In the genomic region with DNA sequence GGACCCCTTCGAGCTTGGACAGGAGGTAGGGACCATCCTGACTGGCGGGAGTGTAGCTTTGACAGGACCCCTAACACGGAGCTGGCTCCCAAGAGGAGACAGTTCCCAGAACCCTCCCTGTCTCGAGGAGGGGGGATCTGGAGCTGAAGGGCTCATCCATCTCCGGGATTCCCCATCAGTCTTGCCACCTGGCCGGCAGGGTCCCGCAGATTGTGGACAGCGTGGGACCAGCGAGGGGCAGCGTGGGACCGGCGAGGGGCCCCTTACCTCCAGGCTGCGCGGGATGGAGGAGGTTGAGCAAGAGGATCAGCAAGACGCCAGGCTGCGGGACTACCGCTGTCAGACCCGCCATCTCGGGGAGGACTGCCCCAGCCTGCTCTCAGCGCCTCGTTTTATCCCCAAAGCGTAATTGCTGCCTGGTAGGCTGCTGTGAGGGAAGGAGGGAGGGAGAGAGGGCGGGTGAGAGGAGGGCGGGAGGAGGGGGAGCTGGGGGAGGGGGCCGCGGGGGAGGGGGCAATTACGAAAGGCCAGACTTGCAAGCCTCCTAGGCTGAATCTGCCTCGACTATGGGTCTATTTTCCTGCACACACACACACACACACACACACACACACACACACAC, we compare ENCODE assay signal across 8 mouse cellular contexts. TPM values are rescaled to one million over a fixed set of nuclear protein-coding genes. Genes with fewer than 3 reads are reported as not detected.
DNase-seq lines count a peak whose midpoint lies in the region; ATAC-seq and TF ChIP-seq lines count a peak whose summit lies in the region.

TSS of gene Eln (minus strand) at position 434 of the 622 bp plus-strand sequence.

- no peak for TF ChIP-seq EP300 in heart, postnatal 0 days (IDR thresholded peaks at IDR 0.05; ENCODE audit: low read depth)

- no peak within 1 kb of the TSS for H3K27ac ChIP-seq in ES-E14 (ENCODE audit: insufficient read depth, low read depth, low read length, poor library complexity, severe bottlenecking)
- H3K27ac ChIP-seq in forebrain, embryonic 14.5 days (ENCODE audit: low read depth, low read length): peak within 1 kb of the TSS; percentile 50
- peak within 1 kb of the TSS; percentile 55 for H3K27ac ChIP-seq in heart, postnatal 0 days (ENCODE audit: low read depth)
- peak within 1 kb of the TSS; percentile 86 for H3K27ac ChIP-seq in limb, embryonic 10.5 days
- no peak within 1 kb of the TSS for H3K27ac ChIP-seq in midbrain, embryonic 13.5 days

- H3K9ac ChIP-seq in ES-E14 (ENCODE audit: insufficient read depth, low read depth, low read length, poor library complexity, severe bottlenecking): peak within 1 kb of the TSS; percentile 24; the same call in 1 of the 2 replicates
- peak within 1 kb of the TSS; percentile 68 for H3K9ac ChIP-seq in forebrain, embryonic 14.5 days (ENCODE audit: low read length)
- H3K9ac ChIP-seq in heart, postnatal 0 days (replicated peaks; ENCODE audit: low read depth, low read length): 0 out of 2 replicates have a peak within 1 kb of the TSS, but pooled peaks have one; percentile 41
- peak within 1 kb of the TSS; percentile 68 for H3K9ac ChIP-seq in midbrain, embryonic 13.5 days (replicated peaks)

- peak within 1 kb of the TSS; percentile 70 for H3K4me2 ChIP-seq in forebrain, embryonic 14.5 days (ENCODE audit: low read length)
- H3K4me2 ChIP-seq in heart, postnatal 0 days (ENCODE audit: low read depth, low read length): peak within 1 kb of the TSS; percentile 69
- peak within 1 kb of the TSS; percentile 77 for H3K4me2 ChIP-seq in midbrain, embryonic 13.5 days (replicated peaks)

- no peak for TF ChIP-seq CTCF in heart, postnatal 0 days (IDR thresholded peaks at IDR 0.05; ENCODE audit: low read depth)

- H3K4me1 ChIP-seq in ES-E14 (ENCODE audit: control insufficient read depth in 2 of 2, insufficient read depth in 2 of 2, low read length in 2 of 2, poor library complexity in 1 of 2): peaks cover 0 to 15% of the 10 kb centered on the region in 2 experiments; a peak in 1 of 4 replicates
- H3K4me1 ChIP-seq in forebrain, embryonic 14.5 days (ENCODE audit: control insufficient read depth, insufficient read depth, low read length): peaks cover 11% of the 10 kb centered on the region
- H3K4me1 ChIP-seq in heart, postnatal 0 days (ENCODE audit: control insufficient read depth, insufficient read depth): peaks cover 8% of the 10 kb centered on the region
- H3K4me1 ChIP-seq in limb, embryonic 10.5 days: peaks cover 44% of the 10 kb centered on the region
- peaks cover 16% of the 10 kb centered on the region for H3K4me1 ChIP-seq in midbrain, embryonic 13.5 days (replicated peaks)

- H3K36me3 ChIP-seq in ES-E14 (ENCODE audit: control insufficient read depth, insufficient read depth, low read length, poor library complexity, severe bottlenecking): no peaks in the 10 kb centered on the region
- H3K36me3 ChIP-seq in forebrain, embryonic 14.5 days (ENCODE audit: control insufficient read depth, insufficient read depth, low read length): no peaks in the 10 kb centered on the region
- no peaks in the 10 kb centered on the region for H3K36me3 ChIP-seq in heart, postnatal 0 days (replicated peaks; ENCODE audit: control insufficient read depth, insufficient read depth, low read length)
- H3K36me3 ChIP-seq in limb, embryonic 10.5 days: no peaks in the 10 kb centered on the region
- no peaks in the 10 kb centered on the region for H3K36me3 ChIP-seq in midbrain, embryonic 13.5 days

- peak; percentile 85 for ATAC-seq in forebrain, embryonic 14.5 days
- peak; percentile 39 for ATAC-seq in heart, postnatal 0 days (ENCODE audit: insufficient read depth, low read depth)
- ATAC-seq in midbrain, embryonic 13.5 days: peak; percentile 81

- 3% methylated on average over 19 of the region's 28 CpGs for WGBS in forebrain, embryonic 14.5 days
- 2% methylated on average over 22 of the region's 28 CpGs for WGBS in heart, postnatal 0 days
- 3% methylated on average over 22 of the region's 28 CpGs for WGBS in limb, embryonic 10.5 days
- WGBS in midbrain, embryonic 13.5 days: 3% methylated on average over 22 of the region's 28 CpGs

- no peaks in the 10 kb centered on the region for H3K27me3 ChIP-seq in forebrain, embryonic 14.5 days (replicated peaks; ENCODE audit: control insufficient read depth, insufficient read depth, low read length)
- peaks cover 15% of the 10 kb centered on the region for H3K27me3 ChIP-seq in heart, postnatal 0 days (ENCODE audit: control insufficient read depth, insufficient read depth, low read length)
- peaks cover 67% of the 10 kb centered on the region for H3K27me3 ChIP-seq in limb, embryonic 10.5 days (ENCODE audit: low read depth, poor library complexity, severe bottlenecking)
- peaks cover 12% of the 10 kb centered on the region for H3K27me3 ChIP-seq in midbrain, embryonic 13.5 days

- no peaks in the 10 kb centered on the region for H3K9me3 ChIP-seq in ES-E14 (ENCODE audit: control insufficient read depth, insufficient read depth, low read depth, low read length)
- H3K9me3 ChIP-seq in forebrain, embryonic 14.5 days (replicated peaks; ENCODE audit: control insufficient read depth, low read length): no peaks in the 10 kb centered on the region
- H3K9me3 ChIP-seq in heart, postnatal 0 days (replicated peaks; ENCODE audit: control insufficient read depth, low read length): no peaks in the 10 kb centered on the region
- no peaks in the 10 kb centered on the region for H3K9me3 ChIP-seq in limb, embryonic 10.5 days (replicated peaks)
- no peaks in the 10 kb centered on the region for H3K9me3 ChIP-seq in midbrain, embryonic 13.5 days

- in situ Hi-C loops in ES-E14 (cut with MboI; ENCODE audit: low sequenced_read_pairs in 2 of 2, unreplicated experiment in 2 of 2): no loop called here

- H3K4me3 ChIP-seq in ES-E14 (ENCODE audit: insufficient read depth in 1 of 2, low read depth in 1 of 2, low read length in 2 of 2, poor library complexity in 1 of 2, severe bottlenecking in 1 of 2): peak within 1 kb of the TSS; percentile 12 to 49; a peak in 2 of 4 replicates
- peak within 1 kb of the TSS; percentile 39 for H3K4me3 ChIP-seq in forebrain, embryonic 14.5 days (ENCODE audit: low read depth, low read length)
- peak within 1 kb of the TSS; percentile 48 for H3K4me3 ChIP-seq in heart, postnatal 0 days (ENCODE audit: low read depth, low read length)
- peak within 1 kb of the TSS; percentile 56 for H3K4me3 ChIP-seq in limb, embryonic 10.5 days
- peak within 1 kb of the TSS; percentile 42 for H3K4me3 ChIP-seq in midbrain, embryonic 13.5 days (replicated peaks)

- peak; percentile 52 to 54 for DNase-seq in cerebellum, postnatal 10 days
- no peak for DNase-seq in cerebellum, adult 11 months
- DNase-seq in ES-E14 (ENCODE audit: low read depth, low spot score): no peak
- DNase-seq in forebrain, embryonic 14.5 days (ENCODE audit: low spot score): peak; percentile 79
- peak; percentile 32 for DNase-seq in heart, postnatal 0 days (ENCODE audit: low spot score)
- peak; percentile 70 for DNase-seq in limb, embryonic 10.5 days (ENCODE audit: low spot score)
- peak; percentile 26 for DNase-seq in yolk sac, embryonic 10.5 days (ENCODE audit: low spot score)

TF ChIP-seq in ES-E14, 5 proteins besides CTCF, POLR2A, EP300 and RAD21:
- TF ChIP-seq HCFC1 (IDR thresholded peaks at IDR 0.05; ENCODE audit: borderline replicate concordance, insufficient read depth, low read length): no peak
- TF ChIP-seq ZNF384 (IDR thresholded peaks at IDR 0.05; ENCODE audit: low read depth, low read length): no peak
- TF ChIP-seq MAFK (IDR thresholded peaks at IDR 0.05; ENCODE audit: insufficient read depth, low read depth, low read length): no peak
- no peak for TF ChIP-seq CHD2 (IDR thresholded peaks at IDR 0.05; ENCODE audit: low read depth, low read length)

RNA-seq across cellular contexts. Expression of gene Eln, which starts in this region (rescaled TPM):
- 0.85 and 0.98 TPM in 2 replicates for total RNA-seq in ES-E14 (2012; rRNA removed)
- polyA plus RNA-seq in forebrain, embryonic 14.5 days (2014; fragmentation: Nextera tagmentation; extraction: Ambion mirVana): 4.1 and 6.0 TPM in 2 replicates
- 313 and 411 TPM in 2 replicates for total RNA-seq in heart, postnatal 0 days (2014; rRNA removed; ENCODE audit: low replicate concordance)
- polyA plus RNA-seq in heart, postnatal 0 days (2015; fragmentation: Nextera tagmentation; extraction: Ambion mirVana): 362 and 388 TPM in 2 replicates
- 1.0 and 4.2 TPM in 2 replicates for polyA plus RNA-seq in limb, embryonic 10.5 days (2016; fragmentation: Nextera tagmentation; extraction: Ambion mirVana)
- polyA plus RNA-seq in midbrain, embryonic 13.5 days (2015; fragmentation: Nextera tagmentation; extraction: Ambion mirVana): 2.1 and 2.6 TPM in 2 replicates

Comparison
In these comparisons a context has a peak if more than half of its experiments do, and no peak if none do; other contexts are left out.
1. RNA of gene Eln (total RNA-seq): 313 to 411 TPM in heart, postnatal 0 days; 0.85 to 0.98 TPM in ES-E14; every median in the first group is over 100 times any median in the second.
2. RNA of gene Eln (polyA plus RNA-seq): 362 to 388 TPM in heart, postnatal 0 days; 1.0 to 4.2 TPM in limb, embryonic 10.5 days, 4.1 to 6.0 TPM in forebrain, embryonic 14.5 days and 2.1 to 2.6 TPM in midbrain, embryonic 13.5 days; every median in the first group is over 10 times any median in the second.
3. DNase-seq: peak in cerebellum, postnatal 10 days (2 of 2), forebrain, embryonic 14.5 days (single experiment), heart, postnatal 0 days (single experiment), limb, embryonic 10.5 days (single experiment) and yolk sac, embryonic 10.5 days (single experiment); none in cerebellum, adult 11 months (single experiment) and ES-E14 (single experiment).
4. H3K27ac ChIP-seq: peak in forebrain, embryonic 14.5 days (single experiment), heart, postnatal 0 days (single experiment) and limb, embryonic 10.5 days (single experiment); none in ES-E14 (single experiment) and midbrain, embryonic 13.5 days (single experiment).
5. Peak in every context shown above with its lines, with median percentiles within 50 percentile points of each other: H3K4me3 ChIP-seq, H3K9ac ChIP-seq, ATAC-seq and H3K4me2 ChIP-seq.